Mouse (Mus musculus) gastrocnemius, postnatal 14 days (tissue): Measurements from ENCODE around the gene St3gal3. TPM values are rescaled to one million over a fixed set of nuclear protein-coding genes. Genes with fewer than 3 reads are reported as not detected.
A peak's percentile ranks its signal among the peaks of the same experiment; 100 is the strongest.

Source experiments
- DNase-seq: peaks from one replicate; pipeline ENCODE4 v3.0.0; 2021; ENCODE audit warnings: mixed read lengths
- intact Hi-C: fragments of 180-260 bp; cut with DNase I; formaldehyde crosslinking; loops from one replicate; pipeline ENCODE4 v1.15.1; 2025; ENCODE audit warnings: low total_unique reads
- total RNA-seq, 2 experiments: library from RNA; stranded (reverse); gene quantifications; 2 replicates each; pipeline ENCODE4 v1.2.3; 2021

Gene St3gal3
- total RNA-seq, 2 experiments from 2014 or later = 50.0 to 56.1 TPM

DNA sequence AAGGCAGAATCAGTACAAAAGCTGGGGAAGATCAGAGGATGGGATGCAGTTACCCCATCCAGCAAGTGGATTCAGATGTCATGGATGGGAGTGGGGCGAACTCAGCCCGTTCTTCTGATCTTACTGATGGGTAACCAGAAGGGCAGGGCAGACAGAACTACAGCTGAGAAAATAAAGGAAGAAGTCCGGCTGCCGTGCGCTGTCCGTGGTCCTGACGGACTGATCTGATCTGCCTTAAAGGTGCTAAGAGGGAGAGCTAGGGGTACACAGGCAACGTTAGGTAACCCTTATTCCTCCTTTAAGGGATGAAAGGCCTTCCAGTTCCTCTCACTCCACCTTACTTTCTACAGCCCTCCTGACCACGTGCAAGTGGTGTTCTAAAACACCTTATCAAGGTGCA lies 241.3 kb downstream of the St3gal3 start:
- no peak for DNase-seq
- intact Hi-C loops = no loop called here

DNA sequence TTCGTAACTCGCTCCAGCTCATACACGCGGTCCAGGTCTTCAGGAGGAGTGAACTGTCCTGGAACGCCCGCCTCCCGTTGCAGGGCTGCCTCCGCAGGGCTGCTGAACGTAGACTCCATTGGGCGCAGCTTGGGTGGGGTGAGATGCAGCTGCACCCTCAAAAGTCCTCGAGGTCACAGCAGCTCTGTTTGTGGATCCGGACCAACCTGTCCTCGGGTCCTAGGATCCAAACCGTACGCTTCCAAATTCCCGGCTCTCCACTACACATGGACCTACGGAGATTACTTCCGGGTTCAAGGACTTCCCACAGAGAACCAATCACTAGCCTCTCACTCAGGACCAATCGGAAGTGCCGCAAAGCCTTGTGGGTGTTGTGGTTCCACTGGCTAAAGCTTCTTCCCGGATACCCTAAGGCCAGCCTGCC lies 243.0 kb downstream of the St3gal3 start, which contains the start of gene Dph2:
Gene Dph2 (minus strand): TSS at position 295 of the 424 bp plus-strand sequence.
- intact Hi-C loops = no loop called here
- peak; percentile 73 for DNase-seq

- intact Hi-C loops = no loop called here
- DNase-seq = no peak
Observed at GRCm38 (mm10) chr4:117890750-117891149, 244.0 kb downstream of the St3gal3 start.

GRCm38 (mm10) chr4:117890031-117890430 lies 244.7 kb downstream of the St3gal3 start:
- no peak for DNase-seq
- intact Hi-C loops = no loop called here

- DNase-seq = no peak
- intact Hi-C loops = no loop called here
Observed at GRCm38 (mm10) chr4:117889471-117889870, 245.2 kb downstream of the St3gal3 start.

DNA sequence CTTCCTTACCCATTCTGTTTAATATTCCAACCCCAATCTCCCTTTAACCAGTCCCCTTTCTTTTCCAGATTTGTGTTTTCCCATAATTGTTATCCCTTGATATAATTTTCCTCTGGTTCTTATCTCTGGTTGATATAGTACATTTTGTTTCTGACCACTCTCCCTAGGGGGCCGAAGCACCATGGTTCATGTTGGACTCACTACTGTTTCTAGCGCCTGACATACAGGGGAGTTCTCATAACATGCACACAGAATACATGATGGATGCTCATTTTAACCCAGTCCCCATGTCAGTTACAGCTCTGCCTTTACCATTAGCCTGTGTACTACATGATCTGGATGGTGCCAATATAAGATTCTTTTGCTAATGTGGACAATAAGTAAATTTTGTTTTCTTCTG lies 246.8 kb downstream of the St3gal3 start:
- intact Hi-C loops = no loop called here
- no peak for DNase-seq

GRCm38 (mm10) chr4:117887133-117887532 lies 247.6 kb downstream of the St3gal3 start, which contains the start of gene Atp6v0b:
Gene Atp6v0b (minus strand): TSS chr4:117887333.
- intact Hi-C loops = no loop called here
- peak; percentile 94 for DNase-seq

GRCm38 (mm10) chr4:117886644-117887043 lies 248.1 kb downstream of the St3gal3 start:
- DNase-seq = no peak
- intact Hi-C loops = no loop called here

GRCm38 (mm10) chr4:117885994-117886393 lies 248.7 kb downstream of the St3gal3 start:
- intact Hi-C loops = no loop called here
- no peak for DNase-seq

DNA sequence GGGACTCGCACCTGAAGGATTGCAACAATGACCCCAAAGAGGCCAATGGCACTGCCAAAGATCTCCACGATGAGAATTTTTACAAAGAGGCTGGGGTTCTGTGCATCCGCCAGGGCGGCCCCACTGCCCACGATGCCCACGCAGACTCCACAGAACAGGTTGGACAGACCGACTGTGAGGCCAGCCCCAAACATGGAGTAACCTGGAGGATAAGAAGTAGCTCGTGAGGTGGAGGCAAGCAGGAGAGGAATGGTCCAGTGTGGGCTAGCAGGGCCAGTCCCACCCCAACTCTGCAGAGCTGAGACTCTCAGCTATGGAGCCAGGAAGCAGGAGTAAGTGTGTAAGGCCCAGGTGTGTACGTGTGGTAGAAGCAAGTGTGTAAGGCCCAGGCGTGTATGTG lies 249.6 kb downstream of the St3gal3 start:
- no peak for DNase-seq
- intact Hi-C loops = no loop called here

DNA sequence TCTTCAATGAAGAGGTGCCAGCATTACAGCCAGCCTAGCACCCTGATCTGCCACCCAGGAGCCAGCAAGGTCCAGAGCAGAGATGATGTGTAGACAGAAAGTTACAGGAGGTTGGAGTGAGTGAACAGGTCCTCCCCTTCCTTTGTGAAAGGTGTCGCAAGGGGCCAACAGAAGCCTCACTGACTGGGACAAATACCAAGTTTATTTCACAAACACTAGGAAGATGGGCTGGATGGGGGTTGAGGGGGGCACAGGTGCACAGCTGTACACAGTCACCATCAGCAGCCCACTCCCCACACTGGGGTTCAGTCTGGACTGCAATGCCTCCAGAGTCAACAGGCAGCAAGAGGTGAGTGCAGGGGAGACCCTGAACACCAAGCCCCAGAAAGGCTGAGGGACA lies 250.6 kb downstream of the St3gal3 start:
- intact Hi-C loops = no loop called here
- DNase-seq = no peak

DNA sequence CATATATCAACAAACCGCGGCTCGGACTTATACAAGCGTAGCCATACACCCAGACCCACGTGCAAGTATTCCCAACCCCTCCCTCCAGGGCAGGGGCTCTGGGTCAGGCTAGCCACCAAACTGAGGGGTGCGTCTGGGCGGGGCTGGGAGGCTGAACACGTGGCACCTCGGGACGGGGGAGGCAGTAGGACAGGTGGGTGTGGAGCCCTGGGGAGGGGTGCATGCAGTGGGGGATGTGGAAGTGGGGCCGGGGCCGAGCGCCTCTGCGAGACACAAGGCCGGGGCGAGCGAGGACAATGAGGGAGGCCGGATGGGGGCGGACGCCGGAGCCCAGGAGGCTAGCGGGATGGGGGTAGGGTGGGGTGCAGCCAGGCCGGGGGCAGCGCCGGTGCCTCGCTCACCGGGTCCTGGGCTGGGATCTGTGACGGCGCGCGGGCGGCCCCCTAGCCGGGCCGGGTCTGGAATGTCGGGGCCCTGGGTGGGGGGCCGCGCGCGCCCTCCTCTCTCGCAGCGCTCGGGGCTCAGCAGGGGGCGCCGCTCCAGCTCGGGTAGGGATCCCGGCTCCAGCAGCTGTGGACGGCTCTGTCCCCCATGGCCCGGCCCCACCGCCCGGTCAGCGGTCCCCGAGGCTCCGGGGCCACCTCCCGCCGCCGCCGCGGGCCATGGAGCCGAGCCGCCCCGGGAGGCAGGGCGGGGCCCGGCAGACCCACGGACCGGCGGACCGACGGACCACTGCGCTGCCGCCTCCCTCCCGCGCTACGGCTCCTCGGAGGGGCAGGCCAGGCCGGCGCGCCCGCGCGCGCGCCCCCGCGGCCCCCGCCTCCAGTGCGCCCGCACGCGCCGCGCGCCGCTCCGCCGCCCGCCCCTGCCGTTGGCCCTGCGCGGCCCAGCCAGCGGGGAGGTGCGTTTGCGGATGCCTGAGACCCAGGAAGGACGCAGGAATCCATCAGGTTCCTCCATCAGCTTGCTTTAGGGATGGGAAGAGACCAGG lies 251.7 kb downstream of the St3gal3 start, which contains the start of gene B4galt2:
Gene B4galt2 (minus strand): TSS at position 787 of the 991 bp plus-strand sequence.
- peak; percentile 68 for DNase-seq
- intact Hi-C loops = no loop called here

Other genes starting within 250 kb of the St3gal3 start
- 10 to 100 TPM; 55.4 to 57.6 TPM for gene Atp6v0b, start 247.6 kb downstream of the St3gal3 start, total RNA-seq
- 1 to 10 TPM; 2.6 to 2.7 TPM for gene Dph2, start 242.9 kb downstream of the St3gal3 start, total RNA-seq
- gene Ipo13, start 219.9 kb downstream of the St3gal3 start, total RNA-seq = 100 to 1,000 TPM; 141 to 204 TPM
- under 1 TPM; 0.31 TPM for gene Artn, start 205.2 kb downstream of the St3gal3 start, total RNA-seq
- 10 to 100 TPM; 21.4 to 26.2 TPM for gene Kdm4a, start 45.1 kb upstream of the St3gal3 start, total RNA-seq
- gene Ptprf, start 156.5 kb upstream of the St3gal3 start, total RNA-seq = 10 to 100 TPM in 1 of 2 experiments, 1 to 10 TPM in 1; 7.7 to 11.7 TPM